Mouse (Mus musculus) liver, embryonic 14.5 days (tissue): ENCODE measurements around the gene Lrrc47. TPM values are rescaled to one million over a fixed set of nuclear protein-coding genes. Genes with fewer than 3 reads are reported as not detected.

ENCODE experiments used
- ATAC-seq: fragments of 200-750 bp; cut with Nextera tagmentation; 2 replicates; pipeline ENCODE4 v1.8.0; 2017; ENCODE audit warnings: moderate number of reproducible peaks, mild to moderate bottlenecking, moderate library complexity; ENCODE audit not compliant: insufficient read depth
- DNase-seq, 3 experiments: peaks; one replicate each; pipeline ENCODE4 v3.0.0-alpha.2; 2012 to 2013; ENCODE audit warnings: low read depth in 3 of 3, low spot score in 3 of 3
- H3K27ac ChIP-seq: fragments of 300-500 bp; sonication (generic); 2 replicates; pipeline ENCODE4 v1.5.1; 2014; ENCODE audit warnings: moderate library complexity, mild to moderate bottlenecking, control low read depth, inconsistent platforms
- H3K27me3 ChIP-seq: fragments of 300-500 bp; sonication (generic); 2 replicates; pipeline ENCODE4 v1.6.1; 2014; ENCODE audit warnings: mild to moderate bottlenecking, low read length, moderate library complexity; ENCODE audit not compliant: control insufficient read depth, insufficient read depth
- H3K36me3 ChIP-seq: fragments of 300-500 bp; sonication (generic); replicated peaks from 2 replicates; pipeline ENCODE4 v1.6.1; 2014; ENCODE audit warnings: low read depth; ENCODE audit not compliant: control insufficient read depth, insufficient read depth
- H3K4me1 ChIP-seq, 2 experiments: fragments of 200-500 bp in 1 of 2; fragments of 300-500 bp in 1 of 2; sonication (generic) in 1 of 2; replicated peaks; 2 replicates each; pipeline ENCODE4 v1.6.1; 2012 to 2014; ENCODE audit warnings: antibody characterized with exemption in 1 of 2, inconsistent platforms in 1 of 2, low read length in 1 of 2; ENCODE audit not compliant: control insufficient read depth in 2 of 2, insufficient read depth in 2 of 2
- H3K4me2 ChIP-seq: fragments of 300-500 bp; sonication (generic); 2 replicates; pipeline ENCODE4 v1.6.1; 2014; ENCODE audit warnings: low read depth, mild to moderate bottlenecking, control low read depth, moderate library complexity
- H3K4me3 ChIP-seq, 2 experiments: fragments of 200-500 bp in 1 of 2; fragments of 300-500 bp in 1 of 2; sonication (generic) in 1 of 2; 2 replicates each; pipeline ENCODE4 v1.5.1; 2012 to 2014; ENCODE audit warnings: low read depth in 2 of 2, low read length in 2 of 2, mild to moderate bottlenecking in 2 of 2, control low read depth in 1 of 2, inconsistent platforms in 1 of 2, moderate library complexity in 1 of 2; ENCODE audit not compliant: insufficient read depth in 1 of 2
- H3K9ac ChIP-seq: fragments of 300-500 bp; sonication (generic); replicated peaks from 2 replicates; pipeline ENCODE4 v1.6.1; 2014; ENCODE audit warnings: mild to moderate bottlenecking, control low read depth, moderate library complexity
- H3K9me3 ChIP-seq: fragments of 300-500 bp; sonication (generic); 2 replicates; pipeline ENCODE4 v1.6.1; 2016; ENCODE audit warnings: low read length, mixed read lengths; ENCODE audit not compliant: control insufficient read depth
- CTCF ChIP-seq: IDR thresholded peaks from 2 replicates; pipeline ENCODE4 v1.5.1; 2016; ENCODE audit warnings: antibody characterized with exemption, low read depth, control low read depth
- EP300 ChIP-seq: IDR thresholded peaks from 2 replicates; pipeline ENCODE4 v1.6.1; 2016; ENCODE audit warnings: antibody characterized with exemption, low read depth
- WGBS: fragments of 180-500 bp; shearing (Covaris S2); extraction: QIAGEN DNeasy Blood & Tissue Kit; methylation state at CpG from one replicate; pipeline ENCODE4 v1.1.7; 2014; ENCODE audit not compliant: insufficient replicate concordance; 5-methylcytosine and 5-hydroxymethylcytosine counted together
- polyA plus RNA-seq, 2 experiments: library from polyadenylated mRNA; depleted of rRNA in 1 of 2; stranded (reverse) in 1 of 2; unstranded in 1 of 2; fragments of >200 nt; fragmentation: Nextera tagmentation in 1 of 2; extraction: Ambion mirVana in 1 of 2; gene quantifications; 2 replicates each; pipeline versions ENCODE4 v1.2.1 to v1.2.3; 2012 to 2014

Gene Lrrc47
- polyA plus RNA-seq, 2 experiments = 13.2 to 23.6 TPM

DNA sequence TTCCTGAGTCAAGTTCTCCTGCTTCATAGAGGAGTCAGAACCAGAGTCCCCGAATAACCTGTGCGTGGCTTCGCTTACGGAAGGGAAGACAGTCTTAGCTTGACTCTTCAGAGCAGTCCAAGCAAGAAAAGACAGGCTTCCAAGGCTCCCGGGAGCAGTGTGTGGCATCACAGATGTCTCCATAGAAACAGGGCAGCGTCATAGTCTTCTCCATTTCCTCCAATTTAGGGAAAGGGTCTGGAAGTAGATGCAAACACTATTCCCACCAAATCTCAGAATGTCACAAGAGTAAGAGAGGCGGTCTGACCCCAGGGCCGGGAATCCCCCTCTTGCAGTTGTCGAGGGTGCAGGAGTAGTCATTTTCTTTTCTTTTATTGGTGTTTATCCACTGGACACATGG lies 31.0 kb downstream of the Lrrc47 start, which contains the start of gene Ccdc27:
Gene Ccdc27, minus strand, starts transcription at position 101 of the 400 bp plus-strand sequence.
- Histone ChIP-seq H3K4me1 (no peaks in the 10 kb centered on the region), H3K27me3 (no peaks in the 10 kb centered on the region), H3K9me3 (no peaks in the 10 kb centered on the region), H3K36me3 (no peaks in the 10 kb centered on the region), H3K27ac (no peak within 1 kb of the TSS), H3K9ac (no peak within 1 kb of the TSS), H3K4me2 (no peak within 1 kb of the TSS), H3K4me3 (no peak within 1 kb of the TSS)
- ATAC-seq (no peak), DNase-seq (no peak)
- TF ChIP-seq EP300 (no peak), CTCF (no peak)
- WGBS = 77% methylated on average over 9 of the region's 9 CpGs

DNA sequence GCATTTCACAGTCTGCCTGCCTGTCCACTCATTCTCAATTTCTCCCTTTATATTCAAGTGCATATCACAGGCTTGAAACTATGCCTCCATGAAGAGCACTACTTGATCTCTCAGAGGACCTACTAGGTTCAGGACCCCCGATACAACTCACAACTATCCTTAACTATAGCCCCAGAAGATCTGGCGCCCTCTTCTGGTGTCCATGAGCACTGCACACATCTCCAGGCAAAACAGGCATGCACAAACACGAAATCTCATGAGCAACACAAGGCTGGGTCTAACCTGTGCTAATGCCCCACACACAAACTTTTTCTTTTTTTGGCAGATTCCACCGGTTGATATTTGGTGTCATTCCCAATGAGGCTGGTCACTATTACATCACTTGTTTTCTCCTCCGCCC lies 34.3 kb downstream of the Lrrc47 start:
- H3K4me3 ChIP-seq = no peak overlapping the region
- TF ChIP-seq CTCF (peak; percentile 71), EP300 (no peak)

DNA sequence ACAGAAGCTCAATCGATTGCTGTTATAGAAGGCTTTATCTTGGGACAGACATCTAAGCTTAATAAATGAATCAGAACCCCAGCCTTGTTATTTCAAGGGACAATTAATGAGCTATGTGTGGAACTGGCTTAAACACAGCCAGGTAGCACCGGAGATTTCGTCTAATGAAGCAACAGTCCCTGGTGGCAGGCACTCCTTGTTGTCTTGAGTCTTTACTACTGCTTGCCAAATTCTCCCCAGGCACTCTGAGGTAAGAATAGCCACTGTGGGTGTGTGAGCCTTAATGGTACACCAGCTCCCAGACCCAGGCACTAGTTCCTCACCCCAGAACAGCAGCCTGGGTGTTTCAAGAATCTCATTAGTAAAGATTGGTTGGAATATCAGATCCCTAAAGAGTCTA lies 39.9 kb downstream of the Lrrc47 start:
- Histone ChIP-seq H3K36me3 (no peaks in the 10 kb centered on the region), H3K9me3 (no peaks in the 10 kb centered on the region), H3K4me3 (no peak overlapping the region), H3K27me3 (no peaks in the 10 kb centered on the region), H3K4me2 (no peak overlapping the region), H3K27ac (no peak overlapping the region), H3K9ac (no peak overlapping the region), H3K4me1 (no peaks in the 10 kb centered on the region)
- ATAC-seq (no peak), DNase-seq (no peak)
- WGBS = 79% methylated on average over 3 of the region's 3 CpGs
- TF ChIP-seq EP300 (no peak), CTCF (no peak)

More for the DNA sequence above, 34.3 kb downstream of the Lrrc47 start:
- H3K36me3 ChIP-seq = no peaks in the 10 kb centered on the region
- ATAC-seq = no peak
- H3K27ac ChIP-seq = no peak overlapping the region
- H3K4me1 ChIP-seq = no peaks in the 10 kb centered on the region
- no peak for DNase-seq
- no peaks in the 10 kb centered on the region for H3K9me3 ChIP-seq
- H3K27me3 ChIP-seq = no peaks in the 10 kb centered on the region
- H3K9ac ChIP-seq = no peak overlapping the region
- WGBS = 49% methylated on average over 5 of the region's 5 CpGs
- H3K4me2 ChIP-seq = no peak overlapping the region

DNA sequence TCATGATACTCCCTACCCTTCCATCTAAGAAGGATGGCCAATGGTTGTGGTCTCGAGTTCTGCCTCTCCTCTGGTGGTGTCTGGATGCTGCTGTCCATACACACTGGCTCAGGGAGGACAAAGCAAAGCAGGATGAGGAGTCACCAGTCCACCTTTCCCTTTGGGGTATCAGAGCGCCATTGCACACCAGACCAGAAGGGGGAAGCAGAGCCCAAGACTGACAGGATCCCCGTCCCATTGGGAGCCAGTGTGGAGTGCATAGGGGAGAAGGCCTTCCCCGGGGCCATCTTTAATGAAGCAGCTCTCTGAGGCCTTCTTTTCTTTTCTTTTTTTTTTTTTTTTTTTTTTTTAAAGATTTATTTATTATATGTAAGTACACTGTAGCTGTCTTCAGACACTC lies 41.5 kb downstream of the Lrrc47 start:
- 47% methylated on average over 4 of the region's 4 CpGs for WGBS
- H3K9me3 ChIP-seq = no peaks in the 10 kb centered on the region
- no peak overlapping the region for H3K9ac ChIP-seq
- H3K4me3 ChIP-seq = no peak overlapping the region
- DNase-seq (no peak), ATAC-seq (no peak)
- no peak overlapping the region for H3K4me2 ChIP-seq
- no peaks in the 10 kb centered on the region for H3K4me1 ChIP-seq
- no peaks in the 10 kb centered on the region for H3K27me3 ChIP-seq
- no peaks in the 10 kb centered on the region for H3K36me3 ChIP-seq
- TF ChIP-seq EP300 = no peak
- TF ChIP-seq CTCF = peak; percentile 67
- H3K27ac ChIP-seq = no peak overlapping the region

DNA sequence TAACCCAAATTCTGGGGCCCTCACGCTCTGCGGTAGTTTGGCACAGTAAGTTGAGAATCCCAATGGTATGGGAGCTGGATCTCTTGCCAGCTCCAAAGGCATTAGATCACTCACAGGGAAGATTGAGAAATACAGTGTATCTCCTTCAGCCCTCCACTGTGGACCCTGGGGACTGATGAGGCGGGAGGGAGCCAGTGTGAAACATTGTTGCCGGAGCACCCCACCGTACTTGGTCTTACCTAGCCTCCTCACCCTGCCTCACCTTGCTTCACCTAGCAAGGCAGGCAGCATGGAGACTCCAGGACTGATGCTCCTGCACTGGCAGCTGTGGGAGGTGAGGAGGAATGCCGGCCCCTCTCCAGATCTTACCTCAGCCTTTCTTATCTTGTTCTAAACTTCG lies 44.0 kb downstream of the Lrrc47 start:
- no peak overlapping the region for H3K9ac ChIP-seq
- no peak for TF ChIP-seq CTCF
- no peak for TF ChIP-seq EP300
- no peak overlapping the region for H3K4me3 ChIP-seq
- H3K27me3 ChIP-seq = no peaks in the 10 kb centered on the region
- H3K4me1 ChIP-seq = no peaks in the 10 kb centered on the region
- H3K36me3 ChIP-seq = no peaks in the 10 kb centered on the region
- 63% methylated on average over 7 of the region's 7 CpGs for WGBS
- no peak for DNase-seq
- ATAC-seq = no peak
- no peak overlapping the region for H3K27ac ChIP-seq
- H3K9me3 ChIP-seq = no peaks in the 10 kb centered on the region
- H3K4me2 ChIP-seq = no peak overlapping the region

DNA sequence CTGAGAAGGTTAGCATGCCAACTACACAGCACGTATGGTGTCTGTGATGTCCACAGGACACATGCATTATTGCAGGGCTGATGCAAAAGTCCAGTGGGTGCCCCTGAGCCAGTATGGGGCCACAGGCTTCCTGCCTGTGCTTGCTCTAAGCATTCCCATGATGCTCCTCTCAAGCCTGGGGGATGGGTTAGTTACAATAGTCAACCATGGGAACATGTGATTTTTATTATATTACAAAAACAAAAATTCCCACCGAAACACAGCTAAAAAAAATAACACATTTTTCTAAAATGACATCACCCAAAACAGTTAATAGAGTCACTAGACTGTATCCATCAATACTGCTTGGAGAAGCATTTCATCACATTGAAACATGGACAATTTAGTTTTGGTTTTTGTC lies 44.5 kb downstream of the Lrrc47 start:
- ATAC-seq (no peak), DNase-seq (no peak)
- Histone ChIP-seq H3K9me3 (no peaks in the 10 kb centered on the region), H3K4me3 (no peak overlapping the region), H3K27ac (no peak overlapping the region), H3K4me1 (no peaks in the 10 kb centered on the region), H3K9ac (no peak overlapping the region), H3K27me3 (no peaks in the 10 kb centered on the region), H3K36me3 (no peaks in the 10 kb centered on the region), H3K4me2 (no peak overlapping the region)
- no peak for TF ChIP-seq EP300
- TF ChIP-seq CTCF = no peak
- WGBS = 67% methylated on average over 2 of the region's 2 CpGs
